Mouse (Mus musculus) ovary, postnatal 36 days (tissue): Measurements from ENCODE around the gene Tmem141.

Experiments used
- DNase-seq: peaks from one replicate; pipeline ENCODE4 v3.0.0; 2022; ENCODE audit warnings: low spot score, mixed read lengths

Tmem141 gene

GRCm38 (mm10) chr2:25621229-25622200 lies at the start of gene Tmem141:
Gene Tmem141, minus strand, starts transcription at chr2:25622005.
- peak; percentile 90 for DNase-seq

DNA sequence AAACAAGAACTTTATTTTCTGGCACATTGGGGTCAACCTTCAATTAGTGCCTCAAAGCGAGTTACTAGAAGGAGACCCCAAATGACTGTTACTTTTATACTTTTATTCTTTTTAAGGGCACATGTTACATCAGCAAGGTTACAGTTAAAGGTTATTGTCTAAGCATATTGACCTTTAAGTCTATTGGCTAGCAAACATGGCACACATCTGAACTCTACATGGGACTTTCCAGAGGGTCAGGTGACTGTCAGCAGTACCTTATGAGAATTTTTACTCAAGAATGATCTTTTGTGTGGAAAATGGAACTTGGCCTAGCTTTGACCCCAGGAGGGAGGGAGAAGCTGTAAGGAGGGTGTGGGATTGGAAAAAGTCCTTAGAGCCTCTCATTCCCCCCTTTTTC lies 44.7 kb upstream of the Tmem141 start:
- no peak for DNase-seq

DNA sequence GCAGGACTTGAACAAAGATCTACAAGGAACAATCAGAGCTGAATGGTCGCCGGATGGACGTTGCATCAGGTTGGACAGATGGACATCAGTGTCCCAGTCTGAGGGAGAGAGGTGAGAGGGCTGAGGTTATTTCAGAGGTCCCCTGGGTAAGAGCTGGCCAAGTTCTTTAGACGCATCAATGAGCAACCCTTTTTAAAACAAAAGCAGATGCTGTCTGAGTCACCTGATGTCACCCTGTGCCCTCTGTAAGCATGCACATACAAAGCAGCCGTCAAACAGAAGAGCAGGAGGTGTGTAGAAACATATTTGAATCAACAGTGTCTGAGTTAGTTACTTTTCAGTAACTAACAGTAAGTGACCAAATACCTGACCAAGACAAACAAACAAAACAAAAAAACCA lies 42.3 kb upstream of the Tmem141 start:
- no peak for DNase-seq

DNA sequence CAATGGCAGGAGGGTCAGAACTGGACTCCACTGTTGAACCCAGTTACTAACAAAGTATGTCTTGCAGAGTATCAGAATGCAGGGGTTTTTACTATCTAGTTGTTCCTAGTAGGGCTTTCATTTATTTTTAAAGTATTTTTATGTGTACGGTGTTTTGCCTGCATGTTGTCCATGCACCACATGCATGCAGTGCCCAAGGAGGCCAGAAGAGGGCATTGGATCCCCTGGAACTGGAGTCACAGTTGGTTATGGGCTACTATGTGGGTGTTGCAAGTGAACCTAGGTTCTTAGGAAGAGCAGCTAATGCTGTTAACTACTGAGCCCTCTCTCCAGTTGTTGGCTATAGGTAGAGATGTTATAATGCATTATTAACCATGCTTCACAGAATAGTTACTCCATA lies 41.7 kb upstream of the Tmem141 start:
- DNase-seq: peak; percentile 69

DNA sequence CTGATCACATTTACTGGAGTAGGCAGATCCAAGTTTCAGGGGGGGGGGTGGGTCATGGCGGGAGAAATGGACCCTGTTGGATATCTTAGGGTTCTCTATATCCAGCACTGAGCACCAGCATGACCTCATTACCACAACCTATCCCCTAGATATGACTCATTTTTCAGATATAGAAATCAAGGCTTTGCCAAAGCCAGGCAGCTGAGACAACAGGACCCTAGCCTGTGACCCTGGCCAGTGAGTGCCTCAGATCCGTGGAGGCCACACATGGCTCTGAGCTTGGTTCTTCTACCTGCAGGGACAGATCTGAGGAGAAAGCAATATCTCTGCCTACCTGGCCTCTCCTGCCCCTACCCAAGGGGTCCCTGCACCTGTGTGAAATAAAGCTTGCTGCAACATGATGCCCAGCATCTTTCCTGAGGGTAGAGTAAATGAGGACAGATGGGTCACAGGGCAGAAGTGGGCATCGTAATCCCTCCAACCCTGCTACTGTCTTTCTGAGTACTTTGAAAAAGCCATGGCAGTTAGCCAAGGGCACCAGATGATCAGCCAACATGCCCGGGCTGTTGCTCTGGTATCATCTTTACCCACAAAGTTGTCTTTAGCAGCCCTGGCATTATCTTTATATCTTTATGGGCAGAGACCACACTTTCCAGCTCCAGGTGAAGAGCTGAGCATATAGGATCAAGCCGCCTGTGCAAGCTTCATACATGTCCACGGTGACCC lies 39.6 kb upstream of the Tmem141 start:
- no peak for DNase-seq

GRCm38 (mm10) chr2:25660279-25660678 lies 38.5 kb upstream of the Tmem141 start:
- no peak for DNase-seq

DNA sequence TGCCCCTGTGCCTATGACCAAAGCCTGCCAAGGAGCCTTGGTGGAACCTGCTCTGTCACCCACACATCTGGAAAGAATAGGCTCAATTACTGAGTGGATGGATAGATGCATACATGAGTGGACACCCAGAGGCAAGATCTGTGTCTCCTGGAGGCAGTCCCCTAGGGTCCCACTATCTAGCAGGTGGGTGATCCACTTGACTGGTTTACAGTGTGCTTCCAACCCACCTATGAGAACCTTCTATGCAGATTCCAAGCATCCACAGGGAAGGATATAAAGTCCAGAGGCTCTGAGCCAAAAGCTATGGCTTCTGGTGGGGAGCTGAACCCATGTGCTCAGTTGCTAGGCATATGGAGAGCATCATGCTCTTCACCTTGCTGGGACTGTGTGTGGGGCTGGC lies 35.8 kb upstream of the Tmem141 start, which contains the start of gene Lcn5:
Gene Lcn5 (plus strand): TSS at position 301 of the 400 bp plus-strand sequence.
- DNase-seq: no peak

DNA sequence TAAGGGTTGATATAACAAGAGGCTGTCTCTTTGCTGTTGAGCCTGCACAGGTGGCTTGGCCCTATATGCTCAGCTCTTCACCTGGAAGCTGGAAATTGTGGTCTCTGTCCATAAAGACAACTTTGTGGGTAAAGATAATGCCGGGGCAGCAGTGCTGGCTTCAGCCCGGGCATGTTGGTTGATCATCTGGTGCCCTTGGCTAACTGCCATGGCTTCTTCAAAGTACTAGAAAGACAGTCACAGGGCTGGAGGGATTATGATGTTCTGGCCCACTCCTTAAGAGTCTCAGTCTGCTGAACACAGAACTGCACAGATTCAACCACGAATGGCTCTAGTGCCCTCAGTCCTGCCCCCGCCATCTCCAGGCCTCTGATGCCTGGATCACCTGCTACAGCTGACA lies 35.4 kb upstream of the Tmem141 start:
- no peak for DNase-seq

GRCm38 (mm10) chr2:25656691-25657090 lies 34.9 kb upstream of the Tmem141 start:
- no peak for DNase-seq

DNA sequence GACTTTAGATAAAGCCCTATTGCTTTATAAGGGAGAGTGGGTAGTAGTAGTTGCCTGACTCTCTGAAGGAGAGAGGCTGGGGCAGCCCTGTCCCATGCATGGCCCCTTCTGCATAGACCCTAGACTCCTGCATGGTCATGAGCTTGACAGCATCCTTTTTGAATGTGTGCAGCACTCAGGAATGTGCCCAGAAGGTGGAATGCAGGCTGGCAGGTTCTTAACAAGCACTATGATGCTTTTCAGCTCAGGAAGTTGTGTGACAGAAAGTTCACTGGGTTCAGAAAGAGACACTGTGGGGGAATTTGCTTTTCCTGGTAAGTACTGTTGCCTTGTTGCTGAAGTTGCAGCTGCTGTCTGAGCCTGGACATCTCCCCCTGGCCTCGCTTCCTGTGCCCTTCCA lies 32.7 kb upstream of the Tmem141 start:
- no peak for DNase-seq

GRCm38 (mm10) chr2:25652902-25653301 lies 31.1 kb upstream of the Tmem141 start, which contains the start of gene Lcn8:
Gene Lcn8, plus strand, starts transcription at chr2:25653120.
- no peak for DNase-seq

DNA sequence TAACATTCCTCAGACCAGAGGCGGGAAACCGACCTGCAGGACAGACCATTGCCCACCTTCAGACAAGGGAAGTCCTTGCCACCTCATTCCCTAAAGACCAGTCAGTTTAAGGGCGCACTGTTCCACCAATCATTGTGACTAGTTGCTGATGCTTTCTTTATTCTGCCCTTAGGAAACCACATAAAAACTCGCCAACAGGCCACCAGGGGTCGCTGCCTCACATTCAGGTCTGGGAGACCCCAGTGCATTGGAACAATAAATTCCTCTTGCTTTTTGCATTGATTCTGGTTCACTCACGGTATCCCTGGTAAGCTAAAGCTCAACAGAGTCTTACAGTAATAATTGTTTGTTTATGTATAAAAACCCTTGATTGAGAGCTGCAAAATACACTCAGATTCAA lies 18.1 kb upstream of the Tmem141 start:
- DNase-seq: peak; percentile 38

- DNase-seq: no peak
These were observed 12.2 kb upstream of the Tmem141 start for GRCm38 (mm10) chr2:25634046-25634445.

DNA sequence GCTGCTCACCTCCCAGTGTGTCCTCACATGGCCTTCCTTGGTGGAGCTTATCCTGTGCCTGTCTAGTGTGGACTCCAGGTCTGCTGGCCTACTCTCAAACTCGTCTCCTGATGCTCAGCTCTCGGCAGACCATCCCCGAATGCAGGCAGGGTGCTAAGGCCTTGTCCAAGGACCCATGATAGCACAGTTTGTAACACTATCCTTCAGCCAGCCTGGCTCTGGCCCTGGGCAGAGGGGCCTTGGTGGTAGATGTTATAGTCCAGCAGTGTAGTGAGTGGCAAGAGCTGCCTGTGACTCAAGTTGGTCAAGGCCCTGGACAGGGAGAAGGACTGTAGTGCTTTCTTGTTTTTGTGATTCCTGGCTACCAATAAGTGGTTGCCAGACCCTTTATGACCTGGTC lies 11.8 kb upstream of the Tmem141 start:
- DNase-seq: no peak

DNA sequence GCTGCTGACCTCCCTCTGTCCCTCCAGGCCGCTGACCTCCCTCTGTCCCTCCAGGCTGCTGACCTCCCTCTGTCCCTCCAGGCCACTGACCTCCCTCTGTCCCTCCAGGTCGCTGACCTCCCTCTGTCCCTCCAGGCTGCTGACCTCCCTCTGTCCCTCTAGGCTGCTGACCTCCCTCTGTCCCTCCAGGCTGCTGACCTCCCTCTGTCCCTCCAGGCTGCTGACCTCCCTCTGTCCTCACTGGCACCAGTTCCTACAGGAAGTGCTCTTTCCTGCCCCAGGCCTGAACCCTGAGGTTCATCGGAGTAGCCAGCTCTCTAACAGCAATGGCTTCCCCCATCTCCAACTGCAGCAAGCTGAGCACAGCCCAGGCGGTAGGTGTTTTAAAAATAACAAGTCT lies 6.9 kb upstream of the Tmem141 start:
- DNase-seq: no peak

DNA sequence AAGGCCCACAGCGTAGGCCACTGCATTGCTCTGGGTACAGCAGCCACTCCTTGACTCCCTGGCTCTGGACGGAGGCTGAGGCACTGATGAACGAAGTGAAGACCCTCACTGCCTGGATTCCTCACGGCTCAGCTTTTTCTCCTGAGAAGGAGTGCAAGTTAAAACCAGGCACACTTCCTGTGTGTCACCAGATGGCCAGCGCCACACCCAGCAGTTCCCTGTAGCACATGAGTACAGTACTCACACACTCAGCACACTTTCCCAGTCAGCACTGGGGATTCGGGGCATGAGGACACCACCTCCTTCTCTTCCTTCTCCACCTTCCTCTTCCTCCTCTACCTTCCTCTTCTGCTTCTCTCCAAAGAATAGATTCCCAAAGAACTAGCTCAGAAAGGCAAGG lies 6.0 kb upstream of the Tmem141 start, which contains the start of gene Fcna:
Gene Fcna (minus strand): TSS at position 220 of the 400 bp plus-strand sequence.
- DNase-seq: no peak

- DNase-seq: no peak
These were observed 4.2 kb upstream of the Tmem141 start for GRCm38 (mm10) chr2:25625986-25626385.

DNA sequence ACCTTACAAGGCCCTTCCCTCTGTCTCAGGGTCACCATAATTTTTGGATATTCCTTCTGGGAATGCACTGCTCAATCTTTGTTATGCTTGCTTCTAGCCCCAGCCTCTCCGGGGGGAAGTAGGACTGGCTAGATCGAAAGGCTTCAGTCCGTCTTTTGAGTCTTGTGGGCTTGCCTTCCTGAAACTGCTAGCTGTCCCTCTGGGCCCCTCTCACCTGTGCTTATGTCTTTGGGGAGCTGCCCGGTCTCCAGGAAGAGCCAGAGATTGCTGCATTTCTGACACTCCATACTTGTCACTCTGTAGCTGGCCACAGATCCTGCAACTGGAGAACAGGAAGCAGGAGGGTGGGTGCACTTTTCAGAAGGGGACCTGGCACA lies 965 bp downstream of the Tmem141 start:
- DNase-seq: no peak

GRCm38 (mm10) chr2:25620386-25620785 lies 1.4 kb downstream of the Tmem141 start:
- DNase-seq: no peak

- DNase-seq: no peak
These were observed 4.2 kb downstream of the Tmem141 start, which contains the start of gene Ccdc183 for GRCm38 (mm10) chr2:25617578-25617977. Gene Ccdc183, minus strand, starts transcription at chr2:25617678.

- DNase-seq: no peak
These were observed 5.4 kb downstream of the Tmem141 start for GRCm38 (mm10) chr2:25616398-25616797.

DNA sequence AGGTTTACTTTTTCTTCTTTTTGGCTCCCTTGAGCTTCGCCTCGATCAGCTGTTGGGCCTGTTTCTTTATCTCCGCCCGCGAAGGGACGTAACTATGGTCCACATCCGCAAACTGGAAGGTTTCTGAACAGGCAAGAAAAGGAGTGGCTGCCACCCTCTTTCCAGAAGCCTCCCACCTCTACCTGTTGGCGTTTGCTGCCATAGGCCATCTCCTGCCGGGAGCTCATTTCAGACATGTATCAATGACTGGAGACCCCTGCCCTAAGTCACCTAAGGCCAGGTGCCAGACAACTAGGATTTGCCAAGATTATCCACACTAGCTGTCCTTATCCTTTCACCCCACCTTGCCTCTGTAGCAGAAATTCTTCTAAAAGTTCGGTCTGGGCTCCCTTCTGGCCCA lies 13.1 kb downstream of the Tmem141 start:
- no peak for DNase-seq
